Mouse (Mus musculus) embryonic facial prominence, embryonic 13.5 days (tissue): ENCODE data around the gene Rnf183. TPM values are rescaled to one million over a fixed set of nuclear protein-coding genes. Genes with fewer than 3 reads are reported as not detected.

ENCODE experiments used
- ATAC-seq: fragments of 200-750 bp; cut with Nextera tagmentation; 2 replicates; pipeline ENCODE4 v1.8.0; 2017; ENCODE audit warnings: low read depth; ENCODE audit not compliant: insufficient number of reproducible peaks, insufficient read depth, low FRiP score, low TSS enrichment
- H3K27ac ChIP-seq: fragments of 300-500 bp; sonication (generic); 2 replicates; pipeline ENCODE4 v1.5.1; 2015; ENCODE audit warnings: moderate library complexity, mild to moderate bottlenecking, inconsistent platforms
- H3K27me3 ChIP-seq: fragments of 300-500 bp; sonication (generic); 2 replicates; pipeline ENCODE4 v1.6.1; 2015; ENCODE audit warnings: mild to moderate bottlenecking, inconsistent platforms
- H3K36me3 ChIP-seq: fragments of 300-500 bp; sonication (generic); 2 replicates; pipeline ENCODE4 v1.6.1; 2015; ENCODE audit warnings: mild to moderate bottlenecking, inconsistent platforms
- H3K4me1 ChIP-seq: fragments of 300-500 bp; sonication (generic); 2 replicates; pipeline ENCODE4 v1.6.1; 2015; ENCODE audit warnings: inconsistent platforms
- H3K4me2 ChIP-seq: fragments of 300-500 bp; sonication (generic); 2 replicates; pipeline ENCODE4 v1.6.1; 2015; ENCODE audit warnings: moderate library complexity, mild to moderate bottlenecking, inconsistent platforms
- H3K4me3 ChIP-seq: fragments of 300-500 bp; sonication (generic); 2 replicates; pipeline ENCODE4 v1.5.1; 2015; ENCODE audit warnings: mild to moderate bottlenecking, inconsistent platforms
- H3K9ac ChIP-seq: fragments of 300-500 bp; sonication (generic); 2 replicates; pipeline ENCODE4 v1.6.1; 2015; ENCODE audit warnings: mild to moderate bottlenecking, inconsistent platforms
- H3K9me3 ChIP-seq: fragments of 300-500 bp; sonication (generic); 2 replicates; pipeline ENCODE4 v1.6.1; 2016; ENCODE audit warnings: inconsistent platforms
- WGBS: fragments of 180-500 bp; shearing (Covaris S2); methylation state at CpG from one replicate; pipeline ENCODE4 v1.1.7; 2015; ENCODE audit warnings: mixed read lengths; 5-methylcytosine and 5-hydroxymethylcytosine counted together
- polyA plus RNA-seq: library from polyadenylated mRNA; unstranded; fragments of >200 nt; fragmentation: Nextera tagmentation; extraction: Ambion mirVana; gene quantifications from 2 replicates; pipeline ENCODE4 v1.2.1, GENCODE M21; 2015

Rnf183 gene
- polyA plus RNA-seq, 1 experiment from 2014 or later = not detected

DNA sequence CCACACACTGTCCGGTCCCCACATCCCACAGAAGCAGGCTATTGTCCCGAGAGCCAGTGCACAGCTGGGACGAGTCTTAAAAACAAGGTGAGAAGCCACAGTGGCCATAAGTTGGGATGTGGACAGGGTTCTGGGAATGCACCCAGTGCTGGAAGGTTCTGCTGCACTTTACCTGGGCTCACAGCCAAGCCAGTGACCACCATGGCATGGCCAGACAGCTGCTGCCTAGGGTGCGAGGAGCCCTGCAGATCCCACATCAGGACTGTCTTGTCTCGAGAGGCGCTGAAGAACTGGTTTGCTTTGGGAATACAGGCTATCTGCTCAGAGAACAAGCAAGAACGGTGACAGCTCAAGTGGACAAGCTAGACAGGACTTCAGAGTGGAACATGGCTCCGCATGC, 25.3 kb upstream of the Rnf183 start:
- H3K36me3 ChIP-seq = 0 out of 2 replicates have a peak, but pooled peaks cover 3% of the 10 kb centered on the region
- ATAC-seq = no peak
- WGBS = 89% methylated on average over 8 of the region's 8 CpGs
- H3K4me1 ChIP-seq = peaks cover 8% of the 10 kb centered on the region; the same call in 1 of the 2 replicates
- H3K27ac ChIP-seq = no peak overlapping the region
- no peak overlapping the region for H3K9ac ChIP-seq
- H3K4me3 ChIP-seq = no peak overlapping the region
- no peaks in the 10 kb centered on the region for H3K27me3 ChIP-seq
- H3K4me2 ChIP-seq = no peak overlapping the region
- no peaks in the 10 kb centered on the region for H3K9me3 ChIP-seq

GRCm38 (mm10) chr4:62459081-62459480, 24.0 kb upstream of the Rnf183 start:
- 78% methylated on average over 3 of the region's 3 CpGs for WGBS
- ATAC-seq = no peak
- H3K27me3 ChIP-seq = no peaks in the 10 kb centered on the region
- H3K4me1 ChIP-seq = peaks cover 8% of the 10 kb centered on the region; the same call in 1 of the 2 replicates
- no peak overlapping the region for H3K4me2 ChIP-seq
- no peak overlapping the region for H3K4me3 ChIP-seq
- no peaks in the 10 kb centered on the region for H3K9me3 ChIP-seq
- H3K36me3 ChIP-seq = 0 out of 2 replicates have a peak, but pooled peaks cover 3% of the 10 kb centered on the region
- H3K9ac ChIP-seq = no peak overlapping the region
- no peak overlapping the region for H3K27ac ChIP-seq

DNA sequence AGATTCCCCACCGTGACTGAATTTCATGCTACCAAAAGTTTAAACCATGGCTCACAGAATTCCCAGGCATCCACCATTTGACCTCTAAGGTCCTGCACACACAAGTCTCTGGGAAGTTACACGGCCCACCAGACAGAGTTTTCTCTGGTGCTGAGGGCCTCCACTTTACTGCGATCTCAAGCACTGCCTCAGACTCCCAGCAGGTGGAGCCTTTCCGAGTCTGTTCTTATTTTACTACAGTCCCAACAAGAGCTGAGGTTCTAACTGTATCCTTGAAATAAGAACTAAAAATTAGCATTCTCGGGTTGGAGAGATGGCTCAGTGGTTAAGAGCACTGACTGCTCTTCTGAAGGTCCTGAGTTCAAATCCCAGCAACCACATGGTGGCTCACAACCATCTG, 19.9 kb upstream of the Rnf183 start:
- H3K36me3 ChIP-seq = no peaks in the 10 kb centered on the region
- no peak overlapping the region for H3K27ac ChIP-seq
- H3K27me3 ChIP-seq = no peaks in the 10 kb centered on the region
- H3K4me3 ChIP-seq = no peak overlapping the region
- 54% methylated on average over 5 of the region's 5 CpGs for WGBS
- ATAC-seq = no peak; the same call in 1 of the 2 replicates
- H3K4me2 ChIP-seq = no peak overlapping the region
- H3K9ac ChIP-seq = no peak overlapping the region
- H3K4me1 ChIP-seq = peaks cover 8% of the 10 kb centered on the region; the same call in 1 of the 2 replicates
- no peaks in the 10 kb centered on the region for H3K9me3 ChIP-seq

DNA sequence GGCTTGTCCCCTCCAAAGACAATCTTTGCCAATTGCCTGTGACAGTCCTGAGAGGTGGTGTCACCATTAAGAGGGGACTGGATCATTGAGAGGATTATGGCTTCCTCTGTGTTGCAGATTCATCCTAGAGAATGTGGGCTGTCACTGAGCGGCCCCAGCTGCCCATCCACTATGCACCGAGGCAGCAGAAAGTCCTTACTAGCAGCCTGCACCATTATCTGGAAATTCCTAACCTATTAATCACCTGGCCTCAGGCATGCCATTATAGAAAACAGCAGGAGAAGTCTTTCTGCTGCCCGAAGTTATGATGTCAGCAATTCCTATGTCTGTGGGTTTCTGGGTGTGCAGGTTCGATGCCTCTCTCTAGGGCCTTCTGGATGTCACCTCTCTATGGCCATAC, 5.9 kb upstream of the Rnf183 start:
- no peaks in the 10 kb centered on the region for H3K36me3 ChIP-seq
- no peak for ATAC-seq
- no peaks in the 10 kb centered on the region for H3K27me3 ChIP-seq
- H3K27ac ChIP-seq = no peak overlapping the region
- H3K4me3 ChIP-seq = no peak overlapping the region
- no peak overlapping the region for H3K9ac ChIP-seq
- 58% methylated on average over 4 of the region's 4 CpGs for WGBS
- H3K4me2 ChIP-seq = no peak overlapping the region
- no peaks in the 10 kb centered on the region for H3K4me1 ChIP-seq
- no peaks in the 10 kb centered on the region for H3K9me3 ChIP-seq

DNA sequence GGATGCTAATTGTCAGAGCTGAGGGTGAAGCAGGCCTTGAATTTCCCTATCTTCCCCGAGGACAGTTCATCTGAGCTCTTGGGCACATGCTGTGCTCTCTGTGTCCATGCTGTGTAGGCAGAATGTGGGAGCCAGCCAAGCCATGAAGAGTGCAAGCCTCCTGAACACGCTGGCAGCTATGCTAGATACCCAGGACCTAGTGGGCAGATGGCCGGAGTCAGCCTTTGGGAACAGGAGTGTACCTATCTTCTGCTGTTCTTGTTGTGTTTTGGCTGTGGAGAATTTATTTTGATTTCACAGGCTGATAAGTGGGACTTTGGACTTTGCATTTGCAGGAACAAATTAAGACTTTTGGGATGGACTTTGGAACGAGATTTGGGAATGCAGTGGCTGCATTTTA, 5.5 kb upstream of the Rnf183 start:
- Histone ChIP-seq H3K27ac (no peak overlapping the region), H3K4me1 (no peaks in the 10 kb centered on the region), H3K36me3 (no peaks in the 10 kb centered on the region), H3K4me3 (no peak overlapping the region), H3K4me2 (no peak overlapping the region), H3K27me3 (no peaks in the 10 kb centered on the region), H3K9ac (no peak overlapping the region), H3K9me3 (no peaks in the 10 kb centered on the region)
- ATAC-seq = no peak
- WGBS = 74% methylated on average over 4 of the region's 4 CpGs

DNA sequence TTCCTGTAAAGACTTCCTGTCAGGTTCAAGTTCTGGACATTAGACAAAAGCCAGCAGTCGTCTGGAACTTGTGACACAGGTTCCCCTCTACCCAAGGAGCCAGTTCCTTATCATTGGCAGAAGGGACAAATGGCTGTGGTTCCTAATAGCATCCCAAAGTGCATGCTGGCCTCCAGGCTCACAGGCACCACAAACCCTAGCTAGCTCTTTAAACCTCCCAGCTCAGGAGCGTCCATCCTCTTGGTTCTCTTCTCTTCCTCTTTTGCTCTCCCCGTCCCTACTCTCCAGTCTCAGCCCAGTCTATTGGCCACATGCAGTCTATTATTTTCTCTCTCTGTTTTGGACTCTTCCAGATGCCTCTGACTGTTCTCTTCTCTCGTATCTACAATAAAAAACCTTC, 4.7 kb upstream of the Rnf183 start:
- Histone ChIP-seq H3K9me3 (no peaks in the 10 kb centered on the region), H3K9ac (no peak overlapping the region), H3K27ac (no peak overlapping the region), H3K4me2 (no peak overlapping the region), H3K36me3 (no peaks in the 10 kb centered on the region), H3K4me3 (no peak overlapping the region), H3K4me1 (no peaks in the 10 kb centered on the region), H3K27me3 (no peaks in the 10 kb centered on the region)
- no peak for ATAC-seq
- WGBS = 66% methylated on average over 4 of the region's 4 CpGs

DNA sequence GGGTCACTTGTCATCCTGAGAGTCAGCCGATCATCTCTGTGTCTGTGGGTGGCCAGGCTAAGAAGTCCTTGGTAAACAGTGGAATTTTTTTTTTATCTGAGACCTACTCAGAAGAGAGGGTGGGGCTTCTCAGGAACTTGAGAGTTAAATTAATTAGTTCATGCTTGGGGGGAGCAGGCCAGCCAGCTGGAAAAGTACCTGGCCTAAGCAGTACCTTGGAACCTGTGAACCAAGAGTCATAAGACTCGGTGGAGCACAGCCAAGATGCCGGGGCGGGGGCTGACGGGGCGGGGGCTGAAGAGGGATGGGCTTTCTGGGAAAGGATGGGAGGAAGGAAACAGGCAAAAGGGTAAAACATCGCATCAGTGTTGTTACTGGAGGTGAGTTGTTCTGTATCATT, 2.8 kb upstream of the Rnf183 start:
- H3K4me2 ChIP-seq = no peak overlapping the region
- no peak for ATAC-seq

DNA sequence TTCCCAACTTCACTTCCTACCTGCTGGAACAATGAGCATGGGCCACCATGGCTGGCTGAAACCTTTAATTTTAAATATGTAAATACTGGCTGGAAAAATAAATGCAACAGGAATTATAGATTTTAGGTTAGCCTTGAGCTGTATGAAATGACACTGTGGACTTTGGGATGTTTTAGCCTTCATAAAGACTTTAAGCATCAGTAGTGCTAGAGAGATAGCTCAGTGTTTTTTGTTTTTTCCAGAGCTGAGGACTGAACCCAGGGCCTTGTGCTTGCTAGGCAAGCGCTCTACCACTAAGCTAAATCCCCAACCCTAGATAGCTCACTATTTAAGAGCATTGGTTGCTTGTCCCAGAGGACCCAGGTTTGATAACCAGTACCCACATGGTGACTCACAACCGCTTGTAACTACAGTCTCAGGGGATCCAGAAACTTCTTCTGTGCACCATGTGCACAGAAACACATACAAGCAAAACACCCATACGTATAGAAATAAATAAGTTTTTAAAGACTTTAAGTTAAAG, 2.3 kb upstream of the Rnf183 start:
- H3K4me2 ChIP-seq = no peak overlapping the region
- H3K4me3 ChIP-seq = no peak overlapping the region
- ATAC-seq = no peak
- WGBS = 86% methylated on average over 3 of the region's 3 CpGs
- no peak overlapping the region for H3K9ac ChIP-seq
- no peak overlapping the region for H3K27ac ChIP-seq
- no peaks in the 10 kb centered on the region for H3K9me3 ChIP-seq
- H3K27me3 ChIP-seq = no peaks in the 10 kb centered on the region
- H3K4me1 ChIP-seq = no peaks in the 10 kb centered on the region
- H3K36me3 ChIP-seq = no peaks in the 10 kb centered on the region

More for the DNA sequence above, 2.8 kb upstream of the Rnf183 start:
- H3K4me3 ChIP-seq = no peak overlapping the region
- WGBS = 77% methylated on average over 7 of the region's 7 CpGs
- no peaks in the 10 kb centered on the region for H3K27me3 ChIP-seq
- no peaks in the 10 kb centered on the region for H3K36me3 ChIP-seq
- no peak overlapping the region for H3K27ac ChIP-seq
- no peaks in the 10 kb centered on the region for H3K9me3 ChIP-seq
- no peak overlapping the region for H3K9ac ChIP-seq
- no peaks in the 10 kb centered on the region for H3K4me1 ChIP-seq

GRCm38 (mm10) chr4:62433939-62434870, 847 bp downstream of the Rnf183 start:
- no peaks in the 10 kb centered on the region for H3K4me1 ChIP-seq
- H3K4me3 ChIP-seq = no peak overlapping the region
- no peak overlapping the region for H3K27ac ChIP-seq
- no peaks in the 10 kb centered on the region for H3K36me3 ChIP-seq
- no peak overlapping the region for H3K9ac ChIP-seq
- 81% methylated on average over 7 of the region's 7 CpGs for WGBS
- no peaks in the 10 kb centered on the region for H3K27me3 ChIP-seq
- no peaks in the 10 kb centered on the region for H3K9me3 ChIP-seq
- H3K4me2 ChIP-seq = no peak overlapping the region
- ATAC-seq = no peak

DNA sequence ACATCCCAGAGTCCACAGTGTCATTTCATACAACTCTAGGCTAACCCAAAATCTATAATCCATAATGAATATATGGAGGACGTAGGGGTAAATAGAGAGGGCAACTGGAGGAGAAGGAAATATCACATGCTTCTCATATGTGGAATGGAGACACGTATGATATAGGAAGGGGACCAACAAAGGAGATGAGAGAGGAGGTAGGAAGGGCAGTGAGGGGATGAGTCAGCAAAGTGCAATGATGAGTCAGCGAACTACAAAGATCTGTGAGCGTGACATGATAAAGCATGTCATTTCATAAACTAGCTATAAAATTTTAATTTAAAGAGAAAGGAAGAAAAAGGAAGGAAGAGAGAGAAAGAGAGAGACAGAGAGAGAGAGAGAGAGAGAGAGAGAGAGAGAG, 3.5 kb downstream of the Rnf183 start:
- no peak for ATAC-seq
- no peaks in the 10 kb centered on the region for H3K36me3 ChIP-seq
- no peaks in the 10 kb centered on the region for H3K27me3 ChIP-seq
- 84% methylated on average over 4 of the region's 4 CpGs for WGBS
- no peak overlapping the region for H3K4me3 ChIP-seq
- no peaks in the 10 kb centered on the region for H3K9me3 ChIP-seq
- H3K9ac ChIP-seq = no peak overlapping the region
- no peak overlapping the region for H3K27ac ChIP-seq
- H3K4me1 ChIP-seq = no peaks in the 10 kb centered on the region
- no peak overlapping the region for H3K4me2 ChIP-seq

DNA sequence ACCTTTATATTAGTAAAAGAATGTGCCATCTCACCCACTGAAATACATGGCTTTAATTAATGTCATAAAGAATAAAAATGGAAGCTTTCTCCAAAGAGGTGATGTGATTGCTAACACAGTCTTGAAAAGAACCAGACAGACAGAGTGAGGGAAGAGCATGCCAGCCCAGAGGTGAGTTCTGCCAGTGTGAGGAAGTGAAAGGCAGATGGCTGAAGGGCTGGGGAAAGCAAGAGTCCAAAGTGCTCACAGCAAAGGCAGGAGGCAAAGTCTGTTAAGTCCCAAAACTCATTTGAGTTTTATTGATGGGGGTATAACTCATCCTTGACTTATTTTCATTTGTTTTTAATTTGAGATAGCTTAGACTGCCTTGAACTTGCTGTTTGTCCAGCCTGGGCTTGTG, 4.4 kb downstream of the Rnf183 start:
- H3K4me3 ChIP-seq = no peak overlapping the region
- no peak overlapping the region for H3K27ac ChIP-seq
- no peak overlapping the region for H3K9ac ChIP-seq
- H3K4me1 ChIP-seq = no peaks in the 10 kb centered on the region
- ATAC-seq = no peak
- H3K36me3 ChIP-seq = peaks cover 5% of the 10 kb centered on the region
- no peak overlapping the region for H3K4me2 ChIP-seq
- no peaks in the 10 kb centered on the region for H3K27me3 ChIP-seq
- no peaks in the 10 kb centered on the region for H3K9me3 ChIP-seq

DNA sequence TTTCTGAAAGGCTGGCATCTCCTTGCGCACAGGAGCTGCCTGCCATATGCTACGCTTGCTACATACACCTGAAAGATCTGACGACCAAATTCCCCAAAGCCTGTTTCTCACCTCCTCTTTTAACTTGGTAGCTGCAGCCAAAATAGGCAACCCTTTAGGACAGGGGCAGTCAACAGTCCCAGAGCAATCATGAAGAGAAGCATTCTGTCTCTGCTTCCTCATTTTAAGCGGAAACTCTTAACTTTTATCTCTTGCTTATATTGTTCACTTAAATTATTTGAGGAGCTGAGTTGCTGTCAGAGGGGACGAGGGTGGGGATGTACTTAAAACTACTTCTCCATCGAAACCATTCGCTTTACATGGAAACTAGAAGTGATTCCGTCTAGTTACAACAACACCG, 5.4 kb downstream of the Rnf183 start:
- WGBS = 86% methylated on average over 9 of the region's 9 CpGs

More for the DNA sequence above, 5.4 kb downstream of the Rnf183 start:
- no peak overlapping the region for H3K4me3 ChIP-seq
- no peak overlapping the region for H3K27ac ChIP-seq
- ATAC-seq = no peak
- no peaks in the 10 kb centered on the region for H3K9me3 ChIP-seq
- peaks cover 14% of the 10 kb centered on the region for H3K36me3 ChIP-seq
- no peak overlapping the region for H3K4me2 ChIP-seq
- H3K4me1 ChIP-seq = no peaks in the 10 kb centered on the region
- H3K9ac ChIP-seq = no peak overlapping the region
- H3K27me3 ChIP-seq = no peaks in the 10 kb centered on the region
